Comparison of ENCODE assay signal across 24 mouse cellular contexts in the genomic region with DNA sequence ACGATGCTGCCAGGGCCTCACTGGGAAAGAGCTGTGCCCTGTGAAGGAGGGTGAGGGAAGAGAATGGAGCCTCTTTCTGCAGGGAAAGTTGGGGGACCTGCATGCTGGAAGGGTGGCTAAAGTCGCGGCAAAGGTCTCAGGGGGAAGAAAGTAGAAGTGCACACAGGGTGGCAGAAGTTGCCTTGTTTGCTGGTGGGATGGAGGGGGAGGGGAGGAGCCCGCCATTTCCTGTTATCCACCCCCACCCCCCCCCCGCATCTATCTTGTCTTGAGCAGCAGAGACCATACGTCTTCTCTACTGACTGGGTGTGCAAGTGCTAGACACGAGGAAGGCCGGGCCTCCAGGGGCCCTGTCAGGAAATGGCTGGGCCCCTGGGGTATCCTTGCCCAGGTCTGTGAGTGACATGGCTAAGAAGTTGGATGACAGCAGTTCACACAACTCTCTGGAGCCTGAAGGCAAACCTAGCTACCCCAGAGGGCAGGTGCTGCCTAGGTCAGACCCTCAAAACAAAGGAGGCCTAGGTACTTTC. TPM values are rescaled to one million over a fixed set of nuclear protein-coding genes. Genes with fewer than 3 reads are reported as not detected.
DNase-seq lines count a peak whose midpoint lies in the region; TF ChIP-seq lines count a peak whose summit lies in the region.
"Had no signal": no experiment of that assay in that cellular context is flagged by ENCODE, and none has a peak within 500 bp of the region (broad histone marks: within the 10 kb centered on the region; RNA-seq: fewer than 3 reads in every experiment).

No protein-coding gene starts in this region.

- peak; percentile 33 for DNase-seq in thymus, adult 2 months
- no peak for DNase-seq in thymus, adult 18-20 months
- no peak for DNase-seq in limb, embryonic 10.5 days (ENCODE audit: low spot score)
- DNase-seq in thymus, postnatal 0 days (ENCODE audit: low spot score), result peak; percentile 62
- peak; percentile 71 for DNase-seq in thymus, postnatal 4 days
- no peak for DNase-seq in heart, adult 18-20 months
- no peak for DNase-seq in embryo, embryonic 10 days (ENCODE audit: low spot score)
- no peak for DNase-seq in layer of hippocampus, adult 9-11 months
- DNase-seq: adrenal gland, postnatal 25 days; cerebellum, adult 11-12 months; cerebellum, adult 9-11 months; forebrain, postnatal 0 days; gastrocnemius, postnatal 10 days; kidney, adult 8-10 months; kidney, postnatal 10 days; lung, embryonic 14.5 days; right cerebral cortex, adult 18-20 months had no signal

- no peak overlapping the region for H3K4me3 ChIP-seq in thymus, adult 2 months (ENCODE audit: control insufficient read depth, insufficient read depth, low read length)
- H3K4me3 ChIP-seq in limb, embryonic 10.5 days, result no peak overlapping the region
- H3K4me3 ChIP-seq: erythroblast, embryonic 14.5 days; hindbrain, embryonic 12.5 days; liver, embryonic 15.5 days; midbrain, embryonic 12.5 days; neural tube, embryonic 15.5 days had no signal

- WGBS in thymus, adult 2 months, result 21% methylated on average over 8 of the region's 8 CpGs
- 61% methylated on average over 8 of the region's 8 CpGs for WGBS in limb, embryonic 10.5 days

- no peaks in the 10 kb centered on the region for H3K36me3 ChIP-seq in thymus, adult 2 months (ENCODE audit: control insufficient read depth, insufficient read depth, low read length)
- no peaks in the 10 kb centered on the region for H3K36me3 ChIP-seq in limb, embryonic 10.5 days
- H3K36me3 ChIP-seq: hindbrain, embryonic 12.5 days; liver, embryonic 15.5 days; midbrain, embryonic 12.5 days; neural tube, embryonic 15.5 days had no signal

- H3K27ac ChIP-seq in thymus, adult 2 months (ENCODE audit: control insufficient read depth, insufficient read depth, low read length), result peak overlapping the region; percentile 52; the same call in 1 of the 2 replicates
- H3K27ac ChIP-seq in limb, embryonic 10.5 days, result 0 out of 2 replicates have a peak overlapping the region, but pooled peaks have one; percentile 27
- H3K27ac ChIP-seq: hindbrain, embryonic 12.5 days; hindbrain, postnatal 0 days; liver, embryonic 15.5 days; midbrain, embryonic 12.5 days; neural tube, embryonic 15.5 days; stomach, postnatal 0 days had no signal

- H3K27me3 ChIP-seq in thymus, adult 2 months (ENCODE audit: control insufficient read depth, insufficient read depth, low read length), result no peaks in the 10 kb centered on the region
- no peaks in the 10 kb centered on the region for H3K27me3 ChIP-seq in limb, embryonic 10.5 days (ENCODE audit: low read depth, poor library complexity, severe bottlenecking)
- H3K27me3 ChIP-seq: hindbrain, embryonic 12.5 days; liver, embryonic 15.5 days; midbrain, embryonic 12.5 days; neural tube, embryonic 15.5 days had no signal

- no peak for TF ChIP-seq CTCF in thymus, adult 2 months (IDR thresholded peaks at IDR 0.05; ENCODE audit: borderline replicate concordance, control insufficient read depth, extremely low read depth, insufficient read depth, low read length, poor library complexity)

- H3K9me3 ChIP-seq in limb, embryonic 10.5 days (replicated peaks), result no peaks in the 10 kb centered on the region
- H3K9me3 ChIP-seq: hindbrain, embryonic 12.5 days; liver, embryonic 15.5 days; midbrain, embryonic 12.5 days; neural tube, embryonic 15.5 days had no signal

- TF ChIP-seq POLR2A in thymus, adult 2 months (IDR thresholded peaks at IDR 0.05; ENCODE audit: control insufficient read depth, extremely low read depth, insufficient read depth, low read length, poor library complexity), result no peak

- H3K4me1 ChIP-seq in thymus, adult 2 months (replicated peaks; ENCODE audit: control insufficient read depth, insufficient read depth, low read length), result peaks cover 25% of the 10 kb centered on the region
- peaks cover 15% of the 10 kb centered on the region for H3K4me1 ChIP-seq in limb, embryonic 10.5 days
- H3K4me1 ChIP-seq: midbrain, embryonic 12.5 days; neural tube, embryonic 15.5 days had no signal

RNA-seq across cellular contexts. Expression of a gene that starts 15.8 kb away (rescaled TPM):
- 1.8 and 2.3 TPM in 2 replicates for polyA plus RNA-seq in thymus, adult 2 months (2012; rRNA removed)
- polyA plus RNA-seq in limb, embryonic 10.5 days (2016; fragmentation: Nextera tagmentation; extraction: Ambion mirVana), result 0.23 and 0.24 TPM in 2 replicates
- 0.63 and 0.88 TPM in 2 replicates for polyA plus RNA-seq in thymus, postnatal 0 days (2015; fragmentation: Nextera tagmentation; extraction: Ambion mirVana)
- under 1 TPM; 0.02 to 0.05 TPM for total RNA-seq in heart, adult 18-20 months (2021)
- total RNA-seq: hindbrain, postnatal 0 days had no signal
- polyA plus RNA-seq: erythroblast, embryonic 14.5 days had no signal

Comparison
In these comparisons a context has a peak if more than half of its experiments do, and no peak if none do; other contexts are left out.
1. DNase-seq: peak in thymus, adult 2 months (single experiment), thymus, postnatal 0 days (single experiment) and thymus, postnatal 4 days (single experiment); none in thymus, adult 18-20 months (0 of 2), limb, embryonic 10.5 days (single experiment), heart, adult 18-20 months (0 of 2), embryo, embryonic 10 days (single experiment) and layer of hippocampus, adult 9-11 months (single experiment).